Mouse (Mus musculus): ENCODE data around the gene Eci1. TPM values are rescaled to one million over a fixed set of nuclear protein-coding genes. Genes with fewer than 3 reads are reported as not detected.
A peak's percentile ranks its signal among the peaks of the same experiment; 100 is the strongest.

Eci1 gene
- polyA plus RNA-seq (2011; ENCODE audit: insufficient read length, low read depth, missing spikeins), result 26.1 and 31.4 TPM in 2 replicates

- TF ChIP-seq CTCF (IDR thresholded peaks at IDR 0.05; ENCODE audit: borderline replicate concordance, insufficient read depth, low read length) (no peak), POLR2A (IDR thresholded peaks at IDR 0.05; ENCODE audit: low read depth, low read length) (peak; percentile 95)
- peak within 1 kb of the TSS; percentile 72 for H3K4me3 ChIP-seq (ENCODE audit: insufficient read depth, low read length)
- peak within 1 kb of the TSS; percentile 90 for H3K27ac ChIP-seq (ENCODE audit: insufficient read depth, low read length)
- H3K4me1 ChIP-seq (ENCODE audit: control insufficient read depth, insufficient read depth, low read length), result no peaks in the 10 kb centered on the region
Measured at GRCm38 (mm10) chr17:24426471-24427169, at the start of gene Eci1. Gene Eci1, plus strand, starts transcription at chr17:24426641.

DNA sequence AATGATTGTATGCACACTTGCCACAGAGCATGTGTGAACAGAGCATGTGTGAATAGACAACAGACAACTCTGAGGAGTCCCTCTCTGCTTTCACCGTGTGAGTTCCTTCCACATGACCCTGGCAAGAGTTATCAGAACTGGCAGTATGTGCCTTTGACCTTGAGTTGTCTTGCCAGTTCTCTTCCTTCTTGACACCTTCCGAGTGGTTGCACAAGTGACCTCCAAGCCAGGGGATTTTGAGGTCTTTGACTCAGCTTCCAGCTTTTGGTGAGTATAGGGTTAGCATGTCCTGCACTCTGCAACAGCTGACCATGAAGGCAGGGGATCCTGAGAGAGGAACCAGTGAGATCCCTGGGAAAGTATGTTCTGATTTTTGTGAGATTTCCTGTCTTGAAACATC is 47.9 kb upstream of the Eci1 start:
- TF ChIP-seq CTCF (IDR thresholded peaks at IDR 0.05; ENCODE audit: borderline replicate concordance, insufficient read depth, low read length), result no peak
- TF ChIP-seq POLR2A (IDR thresholded peaks at IDR 0.05; ENCODE audit: low read depth, low read length), result no peak
- Histone ChIP-seq H3K27ac (ENCODE audit: insufficient read depth, low read length) (no peak overlapping the region), H3K4me1 (ENCODE audit: control insufficient read depth, insufficient read depth, low read length) (no peaks in the 10 kb centered on the region), H3K4me3 (ENCODE audit: insufficient read depth, low read length) (no peak overlapping the region)

GRCm38 (mm10) chr17:24383789-24384188 is 42.7 kb upstream of the Eci1 start:
- TF ChIP-seq POLR2A (IDR thresholded peaks at IDR 0.05; ENCODE audit: low read depth, low read length) (no peak), CTCF (IDR thresholded peaks at IDR 0.05; ENCODE audit: borderline replicate concordance, insufficient read depth, low read length) (no peak)
- Histone ChIP-seq H3K4me1 (ENCODE audit: control insufficient read depth, insufficient read depth, low read length) (no peaks in the 10 kb centered on the region), H3K27ac (ENCODE audit: insufficient read depth, low read length) (no peak overlapping the region), H3K4me3 (ENCODE audit: insufficient read depth, low read length) (no peak overlapping the region)

- Histone ChIP-seq H3K4me1 (ENCODE audit: control insufficient read depth, insufficient read depth, low read length) (no peaks in the 10 kb centered on the region), H3K4me3 (ENCODE audit: insufficient read depth, low read length) (no peak overlapping the region), H3K27ac (ENCODE audit: insufficient read depth, low read length) (no peak overlapping the region)
- TF ChIP-seq CTCF (IDR thresholded peaks at IDR 0.05; ENCODE audit: borderline replicate concordance, insufficient read depth, low read length), result no peak
Measured at GRCm38 (mm10) chr17:24388711-24389110, 37.7 kb upstream of the Eci1 start.

- H3K4me1 ChIP-seq (ENCODE audit: control insufficient read depth, insufficient read depth, low read length), result no peaks in the 10 kb centered on the region
- H3K27ac ChIP-seq (ENCODE audit: insufficient read depth, low read length), result no peak overlapping the region
- H3K4me3 ChIP-seq (ENCODE audit: insufficient read depth, low read length), result no peak overlapping the region
- TF ChIP-seq CTCF (IDR thresholded peaks at IDR 0.05; ENCODE audit: borderline replicate concordance, insufficient read depth, low read length) (peak; percentile 85; the same call in 1 of the 2 replicates), POLR2A (IDR thresholded peaks at IDR 0.05; ENCODE audit: low read depth, low read length) (no peak)
Measured at GRCm38 (mm10) chr17:24389865-24390264, 36.6 kb upstream of the Eci1 start.

- Histone ChIP-seq H3K4me1 (ENCODE audit: control insufficient read depth, insufficient read depth, low read length) (no peaks in the 10 kb centered on the region), H3K4me3 (ENCODE audit: insufficient read depth, low read length) (no peak overlapping the region), H3K27ac (ENCODE audit: insufficient read depth, low read length) (no peak overlapping the region)
- TF ChIP-seq POLR2A (IDR thresholded peaks at IDR 0.05; ENCODE audit: low read depth, low read length), result no peak
- no peak for TF ChIP-seq CTCF (IDR thresholded peaks at IDR 0.05; ENCODE audit: borderline replicate concordance, insufficient read depth, low read length)
Measured at GRCm38 (mm10) chr17:24391149-24391548, 35.3 kb upstream of the Eci1 start.

GRCm38 (mm10) chr17:24393527-24393926 is 32.9 kb upstream of the Eci1 start:
- no peak overlapping the region for H3K27ac ChIP-seq (ENCODE audit: insufficient read depth, low read length)
- TF ChIP-seq POLR2A (IDR thresholded peaks at IDR 0.05; ENCODE audit: low read depth, low read length), result no peak
- no peak for TF ChIP-seq CTCF (IDR thresholded peaks at IDR 0.05; ENCODE audit: borderline replicate concordance, insufficient read depth, low read length)

DNA sequence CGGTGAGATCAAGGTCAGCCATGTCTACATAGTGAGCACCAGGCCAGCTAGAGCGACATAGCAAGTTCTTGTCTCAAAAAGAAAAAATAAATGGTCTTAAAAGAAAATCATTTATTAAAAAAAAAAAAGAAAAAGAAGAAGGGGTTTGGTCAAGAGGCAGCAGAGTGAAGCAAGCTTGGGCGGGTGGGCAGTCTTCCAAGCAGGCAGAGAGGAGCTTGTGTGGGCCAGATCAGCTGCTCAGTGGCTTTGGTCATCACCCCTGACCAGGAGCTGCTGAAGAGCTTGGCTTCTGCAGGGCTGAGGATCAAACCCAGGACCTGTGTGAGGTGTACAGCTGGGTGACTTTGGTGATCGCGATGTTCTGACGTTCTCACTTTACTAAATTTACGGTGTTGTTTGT is 32.0 kb upstream of the Eci1 start:
- Histone ChIP-seq H3K4me1 (ENCODE audit: control insufficient read depth, insufficient read depth, low read length) (no peaks in the 10 kb centered on the region), H3K4me3 (ENCODE audit: insufficient read depth, low read length) (no peak overlapping the region), H3K27ac (ENCODE audit: insufficient read depth, low read length) (no peak overlapping the region)
- TF ChIP-seq CTCF (IDR thresholded peaks at IDR 0.05; ENCODE audit: borderline replicate concordance, insufficient read depth, low read length), result no peak

More at GRCm38 (mm10) chr17:24393527-24393926, 32.9 kb upstream of the Eci1 start:
- no peak overlapping the region for H3K4me3 ChIP-seq (ENCODE audit: insufficient read depth, low read length)
- H3K4me1 ChIP-seq (ENCODE audit: control insufficient read depth, insufficient read depth, low read length), result no peaks in the 10 kb centered on the region

DNA sequence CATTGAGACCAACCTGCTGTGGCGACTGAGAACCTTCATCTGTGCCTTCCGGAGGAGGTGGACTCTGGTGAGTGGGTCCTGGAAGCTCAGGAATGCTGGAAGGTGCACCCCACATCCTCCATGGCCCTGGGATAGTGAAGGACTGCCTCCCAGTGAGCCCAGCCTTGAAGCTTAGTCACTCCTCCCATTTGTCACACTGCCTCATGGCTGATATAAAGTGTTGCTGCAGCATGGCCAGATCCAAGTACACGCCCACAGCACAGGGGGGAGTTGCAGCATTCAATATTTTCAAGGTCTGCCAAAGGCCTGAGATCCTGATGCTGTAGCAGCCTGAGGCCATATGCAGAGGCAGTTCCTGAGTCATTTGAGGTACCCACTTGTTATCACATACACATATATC is 24.1 kb upstream of the Eci1 start:
- Histone ChIP-seq H3K27ac (ENCODE audit: insufficient read depth, low read length) (no peak overlapping the region), H3K4me3 (ENCODE audit: insufficient read depth, low read length) (no peak overlapping the region), H3K4me1 (ENCODE audit: control insufficient read depth, insufficient read depth, low read length) (no peaks in the 10 kb centered on the region)
- no peak for TF ChIP-seq CTCF (IDR thresholded peaks at IDR 0.05; ENCODE audit: borderline replicate concordance, insufficient read depth, low read length)
- no peak for TF ChIP-seq POLR2A (IDR thresholded peaks at IDR 0.05; ENCODE audit: low read depth, low read length)

- Histone ChIP-seq H3K4me1 (ENCODE audit: control insufficient read depth, insufficient read depth, low read length) (no peaks in the 10 kb centered on the region), H3K27ac (ENCODE audit: insufficient read depth, low read length) (no peak overlapping the region), H3K4me3 (ENCODE audit: insufficient read depth, low read length) (no peak overlapping the region)
- TF ChIP-seq POLR2A (IDR thresholded peaks at IDR 0.05; ENCODE audit: low read depth, low read length) (no peak), CTCF (IDR thresholded peaks at IDR 0.05; ENCODE audit: borderline replicate concordance, insufficient read depth, low read length) (no peak)
Measured at GRCm38 (mm10) chr17:24407116-24407803, 19.2 kb upstream of the Eci1 start.

Data from embryonic fibroblast, embryonic 13.5 days (primary cell).